Mouse (Mus musculus) mouse embryonic stem cell (cell line): ENCODE measurements at regions not wholly inside any gene's neighbourhood (a gene's known extent, or its start where the extent isn't known, plus 50 kb on each side); places are given as distances from the start of the nearest gene placed in this dataset.

ENCODE experiments used
- in situ Hi-C, 2 experiments: fragments of 300-500 bp; cut with MboI; formaldehyde crosslinking; loops; 1 replicate in 1 of 2; 3 replicates in 1 of 2; pipeline ENCODE4 v1.14.3; 2019 to 2020; ENCODE audit warnings: low sequenced_read_pairs in 2 of 2, low pct_unique_long_range_greater_than_20kb in 1 of 2, mixed read lengths in 1 of 2; ENCODE audit not compliant: unreplicated experiment in 1 of 2

- in situ Hi-C loops: no loop called here
Observed at GRCm38 (mm10) chr12:80022181-80023106, 90.4 kb downstream of the Zfp36l1 start.

- in situ Hi-C loops: no loop called here
Observed at GRCm38 (mm10) chr12:80021030-80021473, 91.8 kb downstream of the Zfp36l1 start.

GRCm38 (mm10) chr12:80018086-80018485 is 94.7 kb downstream of the Zfp36l1 start:
- in situ Hi-C loops: no loop called here

- in situ Hi-C loops: no loop called here
Observed at GRCm38 (mm10) chr12:80017376-80017929, 95.4 kb downstream of the Zfp36l1 start.

GRCm38 (mm10) chr12:80015938-80016337 is 96.9 kb downstream of the Zfp36l1 start:
- in situ Hi-C loops: no loop called here

GRCm38 (mm10) chr12:80014598-80014983 is 98.2 kb downstream of the Zfp36l1 start:
- in situ Hi-C loops: no loop called here

- in situ Hi-C loops: no loop called here
Observed at GRCm38 (mm10) chr12:80013904-80014597, 98.8 kb downstream of the Zfp36l1 start.

- in situ Hi-C loops: no loop called here
Observed at GRCm38 (mm10) chr12:80013577-80013903, 99.3 kb downstream of the Zfp36l1 start.

GRCm38 (mm10) chr12:80011916-80012315 is 100.9 kb downstream of the Zfp36l1 start:
- in situ Hi-C loops: no loop called here

GRCm38 (mm10) chr12:80010947-80011346 is 101.9 kb downstream of the Zfp36l1 start:
- in situ Hi-C loops: no loop called here

- in situ Hi-C loops: no loop called here
Observed at GRCm38 (mm10) chr12:80010220-80010619, 102.6 kb downstream of the Zfp36l1 start.

- in situ Hi-C loops: no loop called here
Observed at GRCm38 (mm10) chr12:80007849-80008248, 105.0 kb downstream of the Zfp36l1 start.

GRCm38 (mm10) chr12:80005227-80005919 is 107.4 kb downstream of the Zfp36l1 start:
- in situ Hi-C loops: no loop called here

GRCm38 (mm10) chr12:80004575-80004974 is 108.2 kb downstream of the Zfp36l1 start:
- in situ Hi-C loops: no loop called here

GRCm38 (mm10) chr12:80003486-80003885 is 109.3 kb downstream of the Zfp36l1 start:
- in situ Hi-C loops: no loop called here

- in situ Hi-C loops: no loop called here
Observed at GRCm38 (mm10) chr12:80002474-80003125, 110.2 kb downstream of the Zfp36l1 start.

GRCm38 (mm10) chr12:80001794-80002193 is 111.0 kb downstream of the Zfp36l1 start:
- in situ Hi-C loops: no loop called here

GRCm38 (mm10) chr12:79999868-80000370 is 112.9 kb downstream of the Zfp36l1 start:
- in situ Hi-C loops: no loop called here
